Comparison of ENCODE assay signal across 9 mouse cellular contexts in genomic region chr12:5274519-5274944, GRCm38 (mm10).
A peak's percentile ranks its signal among the peaks of the same experiment; 100 is the strongest.
DNase-seq lines count a peak whose midpoint lies in the region; ATAC-seq lines count a peak whose summit lies in the region.
"Had no signal": no experiment of that assay in that cellular context is flagged by ENCODE, and none has a peak within 500 bp of the region (broad histone marks: within the 10 kb centered on the region; RNA-seq: fewer than 3 reads in every experiment).

No protein-coding gene starts in this region.

- no peak overlapping the region for H3K4me3 ChIP-seq in kidney, embryonic 15.5 days (replicated peaks)
- no peak overlapping the region for H3K4me3 ChIP-seq in embryonic facial prominence, embryonic 10.5 days
- H3K4me3 ChIP-seq in midbrain, embryonic 13.5 days (replicated peaks): no peak overlapping the region
- H3K4me3 ChIP-seq: megakaryocyte, embryonic 14.5 days had no signal

- no peaks in the 10 kb centered on the region for H3K9me3 ChIP-seq in kidney, embryonic 15.5 days (replicated peaks)
- H3K9me3 ChIP-seq in embryonic facial prominence, embryonic 10.5 days: 0 out of 2 replicates have a peak, but pooled peaks cover 3% of the 10 kb centered on the region
- no peaks in the 10 kb centered on the region for H3K9me3 ChIP-seq in midbrain, embryonic 13.5 days
- H3K9me3 ChIP-seq: megakaryocyte, embryonic 14.5 days had no signal

- no peaks in the 10 kb centered on the region for H3K36me3 ChIP-seq in kidney, embryonic 15.5 days
- H3K36me3 ChIP-seq in embryonic facial prominence, embryonic 10.5 days (replicated peaks): 0 out of 2 replicates have a peak, but pooled peaks cover 3% of the 10 kb centered on the region
- H3K36me3 ChIP-seq in midbrain, embryonic 13.5 days: no peaks in the 10 kb centered on the region

- 63% methylated on average over 8 of the region's 8 CpGs for WGBS in kidney, embryonic 15.5 days
- 60% methylated on average over 8 of the region's 8 CpGs for WGBS in embryonic facial prominence, embryonic 10.5 days
- 44% methylated on average over 8 of the region's 8 CpGs for WGBS in midbrain, embryonic 13.5 days

- peaks cover 13% of the 10 kb centered on the region; the same call in 1 of the 2 replicates for H3K4me1 ChIP-seq in kidney, embryonic 15.5 days
- H3K4me1 ChIP-seq in embryonic facial prominence, embryonic 10.5 days: peaks cover 35% of the 10 kb centered on the region
- peaks cover 36% of the 10 kb centered on the region for H3K4me1 ChIP-seq in midbrain, embryonic 13.5 days (replicated peaks)
- H3K4me1 ChIP-seq: megakaryocyte, embryonic 14.5 days had no signal

- H3K9ac ChIP-seq in kidney, embryonic 15.5 days: no peak overlapping the region
- no peak overlapping the region for H3K9ac ChIP-seq in midbrain, embryonic 13.5 days (replicated peaks)

- no peak overlapping the region for H3K27ac ChIP-seq in kidney, embryonic 15.5 days
- H3K27ac ChIP-seq in embryonic facial prominence, embryonic 10.5 days (replicated peaks): 0 out of 2 replicates have a peak overlapping the region, but pooled peaks have one; percentile 44
- H3K27ac ChIP-seq in midbrain, embryonic 13.5 days: peak overlapping the region; percentile 35

- H3K27me3 ChIP-seq in kidney, embryonic 15.5 days: no peaks in the 10 kb centered on the region
- H3K27me3 ChIP-seq in embryonic facial prominence, embryonic 10.5 days (replicated peaks; ENCODE audit: low read depth, poor library complexity, severe bottlenecking): no peaks in the 10 kb centered on the region
- H3K27me3 ChIP-seq in midbrain, embryonic 13.5 days: no peaks in the 10 kb centered on the region
- H3K27me3 ChIP-seq: megakaryocyte, embryonic 14.5 days had no signal

- 0 out of 2 replicates have a peak, but pooled peaks have one; percentile 19 for ATAC-seq in kidney, embryonic 15.5 days (replicated peaks; ENCODE audit: low FRiP score)
- peak; percentile 73 for ATAC-seq in midbrain, embryonic 13.5 days

- DNase-seq in kidney, postnatal 14 days: no peak
- DNase-seq in embryonic facial prominence, embryonic 10.5 days (ENCODE audit: low spot score): peak; percentile 50
- peak; percentile 61 for DNase-seq in forelimb bud, embryonic 11.5 days (ENCODE audit: low read depth, low spot score)
- DNase-seq in natural killer cell, adult 2 months (ENCODE audit: low spot score in 2 of 2): no peak
- no peak for DNase-seq in adrenal gland, adult 18-20 months (ENCODE audit: low spot score in 2 of 2)
- no peak for DNase-seq in cerebellum, adult 9-10 months

- no peak overlapping the region for H3K4me2 ChIP-seq in kidney, embryonic 15.5 days
- no peak overlapping the region for H3K4me2 ChIP-seq in midbrain, embryonic 13.5 days (replicated peaks)

Comparison
In these comparisons a context has a peak if more than half of its experiments do, and no peak if none do; other contexts are left out.
1. DNase-seq: peak in embryonic facial prominence, embryonic 10.5 days (single experiment) and forelimb bud, embryonic 11.5 days (single experiment); none in kidney, postnatal 14 days (single experiment), natural killer cell, adult 2 months (0 of 2), adrenal gland, adult 18-20 months (0 of 2) and cerebellum, adult 9-10 months (single experiment).